In genomic region chrX:145505457-145506201, GRCm38 (mm10) we compare ENCODE assay signal across 7 mouse cellular contexts. TPM values are rescaled to one million over a fixed set of nuclear protein-coding genes. Genes with fewer than 3 reads are reported as not detected.
DNase-seq lines count a peak whose midpoint lies in the region; ATAC-seq lines count a peak whose summit lies in the region.

No protein-coding gene starts in this region.

- peak overlapping the region; percentile 38 for H3K9ac ChIP-seq in midbrain, embryonic 11.5 days (ENCODE audit: low read length)

- no peaks in the 10 kb centered on the region for H3K36me3 ChIP-seq in embryonic facial prominence, embryonic 10.5 days (replicated peaks)
- H3K36me3 ChIP-seq in limb, embryonic 10.5 days = peaks cover 5% of the 10 kb centered on the region; the same call in 1 of the 2 replicates
- no peaks in the 10 kb centered on the region for H3K36me3 ChIP-seq in midbrain, embryonic 11.5 days (ENCODE audit: control insufficient read depth, insufficient read depth, low read length)

- H3K27me3 ChIP-seq in embryonic facial prominence, embryonic 10.5 days (replicated peaks; ENCODE audit: low read depth, poor library complexity, severe bottlenecking) = peaks cover 32% of the 10 kb centered on the region
- peaks cover 49% of the 10 kb centered on the region for H3K27me3 ChIP-seq in limb, embryonic 10.5 days (ENCODE audit: low read depth, poor library complexity, severe bottlenecking)
- no peaks in the 10 kb centered on the region for H3K27me3 ChIP-seq in midbrain, embryonic 11.5 days (ENCODE audit: control insufficient read depth, insufficient read depth, low read length)

- no peaks in the 10 kb centered on the region for H3K9me3 ChIP-seq in embryonic facial prominence, embryonic 10.5 days
- no peaks in the 10 kb centered on the region for H3K9me3 ChIP-seq in limb, embryonic 10.5 days (replicated peaks)
- H3K9me3 ChIP-seq in midbrain, embryonic 11.5 days (ENCODE audit: control insufficient read depth, low read length) = no peaks in the 10 kb centered on the region

- H3K4me3 ChIP-seq in embryonic facial prominence, embryonic 10.5 days = peak overlapping the region; percentile 68
- peak overlapping the region; percentile 67 for H3K4me3 ChIP-seq in limb, embryonic 10.5 days
- peak overlapping the region; percentile 38 for H3K4me3 ChIP-seq in midbrain, embryonic 11.5 days (ENCODE audit: low read depth, low read length)

- peak overlapping the region; percentile 83 for H3K27ac ChIP-seq in embryonic facial prominence, embryonic 10.5 days (replicated peaks)
- peak overlapping the region; percentile 85 for H3K27ac ChIP-seq in limb, embryonic 10.5 days
- no peak overlapping the region for H3K27ac ChIP-seq in midbrain, embryonic 11.5 days (ENCODE audit: low read depth, low read length)

- peaks cover 18% of the 10 kb centered on the region for H3K4me1 ChIP-seq in embryonic facial prominence, embryonic 10.5 days
- H3K4me1 ChIP-seq in limb, embryonic 10.5 days = peaks cover 15% of the 10 kb centered on the region
- no peaks in the 10 kb centered on the region for H3K4me1 ChIP-seq in midbrain, embryonic 11.5 days (ENCODE audit: control insufficient read depth, insufficient read depth, low read length)

- DNase-seq in adrenal gland, postnatal 36 days = peak; percentile 75 to 82
- peak; percentile 83 for DNase-seq in embryonic facial prominence, embryonic 10.5 days (ENCODE audit: low spot score)
- DNase-seq in kidney, adult 11 months = peak; percentile 85
- DNase-seq in limb, embryonic 10.5 days (ENCODE audit: low spot score) = peak; percentile 68
- DNase-seq in midbrain, embryonic 11.5 days (ENCODE audit: low spot score, missing footprints) = peak; percentile 89
- DNase-seq in skeletal muscle tissue, adult 2 months (ENCODE audit: low read depth, low spot score) = peak; percentile 70

- peak overlapping the region; percentile 54 for H3K4me2 ChIP-seq in midbrain, embryonic 11.5 days

- ATAC-seq in granulocyte monocyte progenitor cell, adult 5-6 weeks (replicated peaks; ENCODE audit: poor library complexity, severe bottlenecking) = peak; percentile 81
- peak; percentile 92 for ATAC-seq in midbrain, embryonic 11.5 days (ENCODE audit: low FRiP score)

- 17% methylated on average over 14 of the region's 14 CpGs for WGBS in embryonic facial prominence, embryonic 10.5 days
- 18% methylated on average over 14 of the region's 14 CpGs for WGBS in limb, embryonic 10.5 days
- WGBS in midbrain, embryonic 11.5 days = 16% methylated on average over 14 of the region's 14 CpGs

RNA-seq across cellular contexts. Expression of gene Amot, which starts 0.6 kb away (rescaled TPM):
- total RNA-seq in adrenal gland, postnatal 36 days (2021) = 1 to 10 TPM; 6.8 to 7.0 TPM
- 33.7 and 40.6 TPM in 2 replicates for polyA plus RNA-seq in embryonic facial prominence, embryonic 10.5 days (2016; fragmentation: Nextera tagmentation; extraction: Ambion mirVana)
- total RNA-seq in granulocyte monocyte progenitor cell, adult 5-6 weeks (2014; fragmentation: Nextera tagmentation) = 12.3 and 18.0 TPM in 2 replicates
- 14.2 and 14.5 TPM in 2 replicates for total RNA-seq in granulocyte monocyte progenitor cell, adult 5-6 weeks (2017)
- 40.8 and 68.8 TPM in 2 replicates for polyA plus RNA-seq in limb, embryonic 10.5 days (2016; fragmentation: Nextera tagmentation; extraction: Ambion mirVana)
- 10.5 and 11.5 TPM in 2 replicates for polyA plus RNA-seq in midbrain, embryonic 11.5 days (2014; fragmentation: Nextera tagmentation; extraction: Ambion mirVana)
